Mouse (Mus musculus) stomach, postnatal 0 days (tissue): ENCODE measurements around the gene Rap2a. TPM values are rescaled to one million over a fixed set of nuclear protein-coding genes. Genes with fewer than 3 reads are reported as not detected.

Experiments used
- ATAC-seq: fragments of 200-750 bp; cut with Nextera tagmentation; 2 replicates; pipeline ENCODE4 v1.8.0; 2017; ENCODE audit not compliant: low FRiP score, low TSS enrichment
- DNase-seq: peaks from one replicate; pipeline ENCODE4 v3.0.0-alpha.2; 2016; ENCODE audit warnings: low spot score
- H3K27ac ChIP-seq: fragments of 300-500 bp; sonication (generic); replicated peaks from 2 replicates; pipeline ENCODE4 v1.5.1; 2014; ENCODE audit warnings: mild to moderate bottlenecking, control low read depth
- H3K27me3 ChIP-seq: fragments of 300-500 bp; sonication (generic); 2 replicates; pipeline ENCODE4 v1.6.1; 2014; ENCODE audit warnings: low read length; ENCODE audit not compliant: control insufficient read depth, insufficient read depth
- H3K36me3 ChIP-seq: fragments of 300-500 bp; sonication (generic); 2 replicates; pipeline ENCODE4 v1.6.1; 2014; ENCODE audit warnings: low read length, mixed read lengths; ENCODE audit not compliant: control insufficient read depth, insufficient read depth
- H3K4me1 ChIP-seq: fragments of 300-500 bp; sonication (generic); replicated peaks from 2 replicates; pipeline ENCODE4 v1.6.1; 2014; ENCODE audit warnings: antibody characterized with exemption; ENCODE audit not compliant: control insufficient read depth, insufficient read depth
- H3K4me2 ChIP-seq: fragments of 300-500 bp; sonication (generic); replicated peaks from 2 replicates; pipeline ENCODE4 v1.6.1; 2014; ENCODE audit warnings: low read depth, mild to moderate bottlenecking, control low read depth, moderate library complexity
- H3K4me3 ChIP-seq: fragments of 300-500 bp; sonication (generic); 2 replicates; pipeline ENCODE4 v1.5.1; 2014; ENCODE audit warnings: low read depth, low read length, control low read depth
- H3K9ac ChIP-seq: fragments of 300-500 bp; sonication (generic); 2 replicates; pipeline ENCODE4 v1.6.1; 2014; ENCODE audit warnings: mild to moderate bottlenecking, low read length, control low read depth, mixed read lengths
- H3K9me3 ChIP-seq: fragments of 300-500 bp; sonication (generic); 2 replicates; pipeline ENCODE4 v1.6.1; 2016; ENCODE audit warnings: low read length; ENCODE audit not compliant: control insufficient read depth
- CTCF ChIP-seq: IDR thresholded peaks from 2 replicates; pipeline ENCODE4 v1.5.1; 2016; ENCODE audit warnings: antibody characterized with exemption, low read depth, mild to moderate bottlenecking, moderate library complexity
- EP300 ChIP-seq: optimal IDR thresholded peaks from 2 replicates; pipeline ENCODE3; 2016; ENCODE audit warnings: antibody characterized with exemption
- WGBS: fragments of 180-500 bp; shearing (Covaris S2); extraction: QIAGEN DNeasy Blood & Tissue Kit; methylation state at CpG from one replicate; pipeline ENCODE4 v1.1.7; 2014; 5-methylcytosine and 5-hydroxymethylcytosine counted together
- polyA plus RNA-seq: library from polyadenylated mRNA; unstranded; fragments of >200 nt; fragmentation: Nextera tagmentation; extraction: Ambion mirVana; gene quantifications from 2 replicates; pipeline ENCODE4 v1.2.1, GENCODE M21; 2015

The Rap2a gene
- polyA plus RNA-seq, 1 experiment from 2014 or later = 11.7 TPM

DNA sequence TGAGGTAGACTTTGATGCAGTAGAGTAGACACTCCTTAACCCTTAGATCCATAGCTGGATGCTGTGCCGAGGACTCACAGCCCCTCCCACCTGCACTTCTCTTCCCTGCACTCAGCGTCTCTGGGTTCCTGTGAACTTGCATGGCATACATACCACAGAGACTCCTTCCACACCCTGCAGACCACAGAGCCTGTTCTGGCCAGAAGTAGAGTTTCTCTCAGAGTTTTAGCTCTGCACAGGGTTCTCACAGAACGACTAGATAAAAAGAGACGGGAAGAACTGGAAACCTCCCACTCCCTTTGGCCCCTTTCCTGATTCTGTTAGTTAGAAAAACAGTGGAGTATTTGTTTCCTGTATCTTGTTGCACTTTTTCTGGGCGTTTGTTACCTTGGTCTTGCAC is 18.0 kb downstream of the Rap2a start:
- Histone ChIP-seq H3K9me3 (no peaks in the 10 kb centered on the region), H3K4me2 (no peak overlapping the region), H3K9ac (no peak overlapping the region), H3K4me3 (no peak overlapping the region), H3K27ac (no peak overlapping the region), H3K36me3 (no peaks in the 10 kb centered on the region), H3K27me3 (no peaks in the 10 kb centered on the region), H3K4me1 (no peaks in the 10 kb centered on the region; the same call in 1 of the 2 replicates)
- DNase-seq (no peak), ATAC-seq (no peak)
- TF ChIP-seq EP300 = no peak
- no peak for TF ChIP-seq CTCF
- WGBS = 30% methylated on average over 5 of the region's 5 CpGs

DNA sequence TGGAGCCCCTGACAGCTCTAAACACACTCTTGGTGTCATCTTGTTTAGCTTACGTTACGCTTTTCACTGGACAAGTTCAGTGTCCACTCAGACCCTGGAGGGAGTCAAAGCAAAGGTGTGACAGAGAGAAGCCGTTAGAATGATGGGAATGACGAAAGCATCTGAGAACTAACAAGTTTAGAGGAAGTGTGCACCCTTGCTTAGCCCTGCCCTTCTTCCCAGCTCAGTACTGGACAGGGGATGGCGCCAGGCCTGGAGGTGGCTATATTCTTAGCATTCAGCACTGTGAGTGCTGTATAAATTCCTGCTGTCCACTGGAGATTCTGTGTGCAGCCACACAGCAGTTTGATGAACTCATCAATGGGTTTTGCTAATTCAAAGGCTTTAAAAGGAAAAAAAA is 18.6 kb downstream of the Rap2a start:
- Histone ChIP-seq H3K9ac (no peak overlapping the region), H3K4me2 (no peak overlapping the region), H3K4me1 (no peaks in the 10 kb centered on the region; the same call in 1 of the 2 replicates), H3K36me3 (no peaks in the 10 kb centered on the region; the same call in 1 of the 2 replicates), H3K27me3 (no peaks in the 10 kb centered on the region), H3K27ac (no peak overlapping the region), H3K9me3 (no peaks in the 10 kb centered on the region), H3K4me3 (no peak overlapping the region)
- DNase-seq (no peak), ATAC-seq (no peak)
- 79% methylated on average over 5 of the region's 5 CpGs for WGBS
- TF ChIP-seq EP300 (no peak), CTCF (no peak)

DNA sequence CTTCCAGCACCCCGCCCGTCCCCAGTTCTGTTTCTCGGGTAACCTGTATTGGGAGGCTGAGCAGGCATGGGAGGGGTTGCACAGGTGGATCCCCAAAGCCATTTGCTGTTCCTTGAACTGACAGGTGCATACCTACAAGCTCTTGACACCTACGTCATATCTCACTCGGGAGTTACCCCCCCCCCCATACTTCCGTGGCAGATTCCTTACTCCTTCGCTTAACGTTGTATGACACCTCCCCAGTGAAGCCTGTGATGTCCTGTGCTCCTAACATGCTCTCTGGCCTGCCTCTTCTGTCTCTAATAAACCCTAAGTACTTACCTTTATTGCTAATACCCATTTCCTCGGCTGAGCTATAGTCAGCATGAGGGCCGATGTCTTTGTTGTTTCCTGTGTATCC is 20.9 kb downstream of the Rap2a start:
- no peaks in the 10 kb centered on the region for H3K27me3 ChIP-seq
- H3K36me3 ChIP-seq = no peaks in the 10 kb centered on the region; the same call in 1 of the 2 replicates
- ATAC-seq (no peak), DNase-seq (no peak)
- TF ChIP-seq CTCF (no peak), EP300 (no peak)
- no peak overlapping the region for H3K27ac ChIP-seq
- no peak overlapping the region for H3K4me3 ChIP-seq
- WGBS = 89% methylated on average over 10 of the region's 10 CpGs
- no peak overlapping the region for H3K9ac ChIP-seq
- H3K9me3 ChIP-seq = no peaks in the 10 kb centered on the region
- H3K4me1 ChIP-seq = no peaks in the 10 kb centered on the region; the same call in 1 of the 2 replicates
- H3K4me2 ChIP-seq = no peak overlapping the region

DNA sequence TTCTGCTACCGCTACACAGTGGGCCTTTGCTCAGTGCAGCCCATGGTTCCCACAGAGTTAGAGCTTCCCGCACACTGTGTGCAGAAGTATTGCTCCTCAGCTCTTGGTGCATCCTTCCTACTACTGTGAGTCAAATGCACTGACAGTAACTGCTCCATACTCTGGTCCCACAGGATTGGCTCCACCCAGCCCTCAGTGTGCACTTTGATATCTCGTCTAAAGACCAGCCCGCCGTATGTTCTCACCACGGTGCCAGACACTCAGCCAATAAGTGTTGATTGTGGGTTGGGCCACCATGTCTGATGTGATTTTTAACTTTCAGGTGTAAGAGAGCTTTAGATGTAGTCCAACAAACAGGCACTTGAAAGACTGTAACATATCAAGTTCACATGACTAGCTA is 21.4 kb downstream of the Rap2a start:
- TF ChIP-seq EP300 (no peak), CTCF (no peak)
- H3K27ac ChIP-seq = no peak overlapping the region
- H3K4me2 ChIP-seq = no peak overlapping the region
- no peaks in the 10 kb centered on the region; the same call in 1 of the 2 replicates for H3K4me1 ChIP-seq
- no peaks in the 10 kb centered on the region for H3K27me3 ChIP-seq
- H3K36me3 ChIP-seq = no peaks in the 10 kb centered on the region; the same call in 1 of the 2 replicates
- ATAC-seq = no peak
- DNase-seq = no peak
- no peaks in the 10 kb centered on the region for H3K9me3 ChIP-seq
- H3K9ac ChIP-seq = no peak overlapping the region
- no peak overlapping the region for H3K4me3 ChIP-seq
- WGBS = 87% methylated on average over 6 of the region's 6 CpGs

DNA sequence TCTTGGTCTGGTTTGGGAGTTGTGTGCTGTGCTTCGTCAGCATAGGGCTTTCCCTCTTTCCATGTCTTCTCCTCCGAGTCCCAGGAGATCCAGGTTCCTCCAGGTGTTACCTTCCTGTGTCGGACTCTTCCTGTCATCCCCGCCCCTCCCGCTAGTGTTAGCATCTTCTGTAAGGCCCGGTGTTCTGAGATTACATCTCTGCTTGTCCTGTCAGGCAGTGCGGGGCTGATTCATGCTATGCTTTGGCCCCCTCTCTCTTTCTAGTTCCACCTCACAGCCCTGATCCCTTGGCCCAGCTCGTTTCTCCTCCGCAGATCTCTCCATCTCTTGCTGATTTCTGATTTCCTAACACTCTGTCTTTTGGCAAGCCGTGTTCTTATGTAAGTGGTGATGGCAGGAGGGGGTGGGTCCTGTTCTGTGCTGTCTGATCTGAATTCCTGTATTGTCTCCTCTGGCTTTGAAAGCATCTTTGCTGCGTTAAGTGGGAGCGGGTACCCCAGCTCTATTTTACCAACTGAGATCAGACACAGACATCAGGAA is 21.8 kb downstream of the Rap2a start:
- 74% methylated on average over 12 of the region's 12 CpGs for WGBS
- ATAC-seq = no peak
- H3K9me3 ChIP-seq = no peaks in the 10 kb centered on the region
- H3K27me3 ChIP-seq = no peaks in the 10 kb centered on the region
- H3K4me1 ChIP-seq = no peaks in the 10 kb centered on the region; the same call in 1 of the 2 replicates
- no peak overlapping the region for H3K4me3 ChIP-seq
- DNase-seq = no peak
- no peak overlapping the region for H3K4me2 ChIP-seq
- no peak overlapping the region for H3K27ac ChIP-seq
- no peak for TF ChIP-seq CTCF
- no peak for TF ChIP-seq EP300
- H3K9ac ChIP-seq = no peak overlapping the region
- no peaks in the 10 kb centered on the region; the same call in 1 of the 2 replicates for H3K36me3 ChIP-seq

DNA sequence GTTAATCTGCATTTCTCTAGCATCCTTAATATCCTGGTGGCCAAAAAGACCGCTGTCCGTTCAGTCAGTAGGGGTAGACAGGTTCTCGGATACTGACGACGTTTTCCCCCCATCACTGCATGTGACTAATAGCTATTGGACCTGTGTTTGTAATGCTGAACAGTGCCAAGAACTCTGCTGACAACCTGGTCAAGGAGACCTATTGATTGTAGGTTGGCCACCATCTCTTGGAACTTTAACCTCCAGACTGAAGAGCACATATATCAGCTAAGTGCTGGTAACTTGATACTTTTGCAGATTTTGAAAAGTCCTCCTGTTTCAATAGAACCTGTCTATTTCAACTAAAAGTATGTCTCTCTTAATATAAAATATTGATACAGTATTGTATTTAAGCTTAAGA is 22.5 kb downstream of the Rap2a start:
- ATAC-seq (no peak), DNase-seq (no peak)
- H3K4me2 ChIP-seq = no peak overlapping the region
- H3K4me3 ChIP-seq = no peak overlapping the region
- no peak overlapping the region for H3K9ac ChIP-seq
- no peaks in the 10 kb centered on the region for H3K9me3 ChIP-seq
- H3K27ac ChIP-seq = no peak overlapping the region
- TF ChIP-seq EP300 (no peak), CTCF (no peak)
- 88% methylated on average over 5 of the region's 5 CpGs for WGBS
- peaks cover 3% of the 10 kb centered on the region; the same call in 1 of the 2 replicates for H3K36me3 ChIP-seq
- H3K4me1 ChIP-seq = no peaks in the 10 kb centered on the region; the same call in 1 of the 2 replicates
- H3K27me3 ChIP-seq = no peaks in the 10 kb centered on the region
